Mouse (Mus musculus) ES-E14 (cell line): Measurements from ENCODE around the gene Prkcb.

Experiments
- CHD2 ChIP-seq: IDR thresholded peaks from 2 replicates; pipeline ENCODE4 v1.6.1; 2014; ENCODE audit warnings: mild to moderate bottlenecking, low read depth, low read length, inconsistent platforms
- HCFC1 ChIP-seq: IDR thresholded peaks from 2 replicates; pipeline ENCODE4 v1.6.1; 2012; ENCODE audit warnings: low read length, inconsistent platforms, borderline replicate concordance; ENCODE audit not compliant: insufficient read depth
- MAFK ChIP-seq: IDR thresholded peaks from 2 replicates; pipeline ENCODE4 v1.6.1; 2014; ENCODE audit warnings: mild to moderate bottlenecking, low read depth, low read length, inconsistent platforms; ENCODE audit not compliant: insufficient read depth
- ZC3H11A ChIP-seq: IDR thresholded peaks from 2 replicates; pipeline ENCODE4 v1.6.1; 2012; ENCODE audit warnings: low read depth, mild to moderate bottlenecking, inconsistent platforms, low read length, borderline replicate concordance
- ZNF384 ChIP-seq: IDR thresholded peaks from 2 replicates; pipeline ENCODE4 v1.6.1; 2012; ENCODE audit warnings: low read depth, low read length, inconsistent platforms

DNA sequence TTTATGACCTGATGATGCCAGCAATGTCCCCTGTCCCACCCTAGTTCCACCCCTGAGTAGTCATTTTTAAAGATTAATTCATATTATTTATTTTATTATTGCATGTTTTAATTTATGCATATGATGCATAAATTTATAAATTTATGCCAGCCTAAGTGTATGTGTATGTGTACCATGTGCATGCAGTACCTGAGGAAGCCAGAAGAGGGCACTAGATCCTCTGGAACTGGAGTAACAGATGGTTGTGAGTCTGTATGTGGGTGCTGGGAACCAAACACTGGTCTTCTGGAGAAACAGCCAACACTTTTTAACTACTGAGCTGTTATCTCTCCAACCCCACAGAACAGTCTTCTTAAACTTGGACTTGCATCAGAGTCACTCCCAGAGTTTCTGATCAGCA is 186.5 kb downstream of the Prkcb start:
- TF ChIP-seq ZNF384 = no peak
- TF ChIP-seq ZC3H11A = peak; percentile 20; the same call in 1 of the 2 replicates
- TF ChIP-seq MAFK = no peak
- no peak for TF ChIP-seq CHD2
- TF ChIP-seq HCFC1 = no peak
